Mouse (Mus musculus): Measurements from ENCODE around the gene C2cd2l.

DNA sequence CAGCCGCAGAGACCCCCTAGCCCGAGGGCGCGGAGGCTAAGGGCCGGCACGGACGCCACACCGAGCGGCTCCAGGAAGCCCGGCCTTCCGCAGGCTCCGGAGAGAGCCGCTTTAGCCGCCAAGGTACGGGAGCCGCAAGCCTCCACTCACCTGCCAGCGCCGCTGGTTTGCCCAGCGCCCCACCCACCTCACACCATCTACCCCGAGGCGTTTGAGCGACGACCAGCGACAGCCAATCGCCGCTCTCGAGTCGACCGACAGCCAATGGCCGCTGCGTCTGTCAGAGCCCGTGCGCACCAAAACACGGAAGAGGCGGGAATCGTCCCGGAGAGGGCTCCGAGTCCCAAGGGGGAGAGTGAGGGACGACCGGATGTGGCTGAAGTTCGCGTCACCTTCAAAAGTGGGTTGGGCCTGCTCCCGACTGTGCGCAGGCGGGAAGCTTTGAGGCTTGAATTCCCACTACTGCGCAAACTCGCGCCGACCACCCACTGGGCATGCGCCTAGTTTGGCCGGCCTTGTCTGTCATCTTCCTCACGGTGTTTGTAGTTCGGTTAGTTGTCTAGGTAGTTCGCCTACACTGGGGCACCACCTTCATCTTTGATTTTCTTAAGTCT, 14.5 kb downstream of the C2cd2l start, which contains the start of gene Hinfp:
- TF ChIP-seq CTCF (IDR thresholded peaks at IDR 0.05; ENCODE audit: low read depth, low read length) (no peak), POLR2A (IDR thresholded peaks at IDR 0.05; ENCODE audit: insufficient read depth, low read length) (peak; percentile 85), EP300 (IDR thresholded peaks at IDR 0.05; ENCODE audit: insufficient read depth, low read depth, low read length) (peak; percentile 86)
